Mouse (Mus musculus) stomach, postnatal 0 days (tissue): ENCODE measurements at regions not wholly inside any gene's neighbourhood (a gene's known extent, or its start where the extent isn't known, plus 50 kb on each side); places are given as distances from the start of the nearest gene placed in this dataset.

Source experiments
- CTCF ChIP-seq: IDR thresholded peaks from 2 replicates; pipeline ENCODE4 v1.5.1; 2016; ENCODE audit warnings: antibody characterized with exemption, low read depth, mild to moderate bottlenecking, moderate library complexity
- EP300 ChIP-seq: optimal IDR thresholded peaks from 2 replicates; pipeline ENCODE3; 2016; ENCODE audit warnings: antibody characterized with exemption

DNA sequence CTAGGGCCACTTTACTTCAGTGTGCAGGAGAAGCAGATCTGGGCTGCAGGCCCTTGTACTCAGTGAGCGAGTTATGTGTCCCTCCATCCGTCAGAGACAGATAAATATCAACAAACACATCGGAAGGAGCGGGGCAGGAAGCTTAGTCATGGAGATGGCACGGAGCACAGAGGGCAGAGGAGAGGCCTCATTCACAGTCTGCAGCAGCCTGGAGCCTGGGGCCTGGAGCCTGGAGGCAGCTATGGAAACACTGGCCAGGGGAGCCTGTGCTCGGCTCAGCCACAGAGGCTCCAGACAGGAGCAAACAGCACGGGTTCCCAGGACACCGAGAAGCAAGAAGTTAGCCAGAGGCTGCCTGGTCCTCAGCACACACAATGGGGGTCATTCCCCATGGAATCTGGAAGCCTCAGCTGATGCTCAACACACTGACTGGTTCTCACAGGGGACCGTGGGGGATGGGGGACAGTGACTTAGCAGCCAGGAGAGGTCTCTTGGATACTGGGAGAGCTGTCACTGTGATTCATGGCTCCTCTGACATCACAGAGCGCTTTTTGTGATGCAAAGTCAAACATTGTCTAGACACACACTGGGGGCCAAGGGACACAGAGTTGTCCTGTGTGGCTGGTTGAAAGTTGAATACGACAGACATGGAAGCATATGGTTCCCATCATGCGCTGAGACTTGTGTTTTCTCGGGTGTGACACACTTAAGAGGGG is 82.2 kb upstream of the Sulf2 start:
- TF ChIP-seq EP300 (no peak), CTCF (no peak)
